Mouse (Mus musculus) thymus, postnatal 0 days (tissue): ENCODE data around the gene Ggcx. TPM values are rescaled to one million over a fixed set of nuclear protein-coding genes. Genes with fewer than 3 reads are reported as not detected.
"Not testable (repeated sequence)": the region's sequence is repeated elsewhere in the genome, so short reads cannot be mapped to it uniquely, and the experiment has no call there.

Experiments used
- DNase-seq: peaks from one replicate; pipeline ENCODE4 v3.0.0-alpha.2; 2015; ENCODE audit warnings: low spot score
- polyA plus RNA-seq: library from polyadenylated mRNA; unstranded; fragments of >200 nt; fragmentation: Nextera tagmentation; extraction: Ambion mirVana; gene quantifications from 2 replicates; pipeline ENCODE4 v1.2.1, GENCODE M21; 2015

The Ggcx gene
- polyA plus RNA-seq, 1 experiment from 2014 or later: 7.3 TPM

GRCm38 (mm10) chr6:72428036-72428435, 13.9 kb downstream of the Ggcx start:
- peak; percentile 74 for DNase-seq

- no peak for DNase-seq
These were observed 15.1 kb downstream of the Ggcx start for GRCm38 (mm10) chr6:72429061-72429842.

- DNase-seq: no peak
These were observed 17.1 kb downstream of the Ggcx start for GRCm38 (mm10) chr6:72430989-72431921.

- no peak for DNase-seq
These were observed 18.0 kb downstream of the Ggcx start for GRCm38 (mm10) chr6:72432153-72432552.

GRCm38 (mm10) chr6:72438226-72438625, 24.1 kb downstream of the Ggcx start:
- DNase-seq: no peak

- peak; percentile 83 for DNase-seq
These were observed 24.8 kb downstream of the Ggcx start for GRCm38 (mm10) chr6:72438862-72439354.

GRCm38 (mm10) chr6:72439355-72440185, 25.5 kb downstream of the Ggcx start, which contains the start of gene Mat2a:
Gene Mat2a (minus strand): TSS chr6:72439558.
- peak; percentile 95 for DNase-seq

GRCm38 (mm10) chr6:72440186-72440990, 26.3 kb downstream of the Ggcx start:
- peak; percentile 36 for DNase-seq

- DNase-seq: no peak
These were observed 29.0 kb downstream of the Ggcx start for GRCm38 (mm10) chr6:72442921-72443604.

GRCm38 (mm10) chr6:72445011-72445410, 30.9 kb downstream of the Ggcx start:
- DNase-seq: no peak

GRCm38 (mm10) chr6:72447487-72447886, 33.4 kb downstream of the Ggcx start:
- no peak for DNase-seq

- DNase-seq: not testable (repeated sequence)
These were observed 37.7 kb downstream of the Ggcx start for GRCm38 (mm10) chr6:72451778-72452177.

GRCm38 (mm10) chr6:72452329-72452728, 38.2 kb downstream of the Ggcx start:
- DNase-seq: no peak

GRCm38 (mm10) chr6:72453578-72453977, 39.5 kb downstream of the Ggcx start:
- DNase-seq: no peak

GRCm38 (mm10) chr6:72454072-72454746, 40.1 kb downstream of the Ggcx start:
- DNase-seq: no peak

GRCm38 (mm10) chr6:72454833-72455373, 40.8 kb downstream of the Ggcx start:
- DNase-seq: no peak

- DNase-seq: no peak
These were observed 42.5 kb downstream of the Ggcx start for GRCm38 (mm10) chr6:72456567-72456966.

GRCm38 (mm10) chr6:72458418-72458817, 44.3 kb downstream of the Ggcx start:
- DNase-seq: no peak

GRCm38 (mm10) chr6:72458921-72459320, 44.8 kb downstream of the Ggcx start:
- no peak for DNase-seq
